Mouse (Mus musculus) lung, postnatal 4 days (tissue): ENCODE measurements around the gene Abca8a.

Experiments
- DNase-seq, 2 experiments: peaks; one replicate each; pipeline ENCODE4 v3.0.0; 2021

The Abca8a gene

GRCm38 (mm10) chr11:109981872-109982271 lies 113.9 kb downstream of the Abca8a start:
- no peak for DNase-seq
